Mouse (Mus musculus) heart, postnatal 0 days (tissue): Measurements from ENCODE around the gene Ptpn6. TPM values are rescaled to one million over a fixed set of nuclear protein-coding genes. Genes with fewer than 3 reads are reported as not detected.

Source experiments
- ATAC-seq: fragments of 200-750 bp; cut with Nextera tagmentation; 2 replicates; pipeline ENCODE4 v1.8.0; 2017; ENCODE audit warnings: low read depth, moderate number of reproducible peaks, moderate library complexity; ENCODE audit not compliant: insufficient read depth
- DNase-seq: peaks from one replicate; pipeline ENCODE4 v3.0.0-alpha.2; 2016; ENCODE audit warnings: low spot score
- H3K27ac ChIP-seq: fragments of 300-500 bp; sonication (generic); 2 replicates; pipeline ENCODE4 v1.5.1; 2014; ENCODE audit warnings: low read depth, mild to moderate bottlenecking
- H3K27me3 ChIP-seq: fragments of 300-500 bp; sonication (generic); 2 replicates; pipeline ENCODE4 v1.6.1; 2014; ENCODE audit warnings: low read length, mixed read lengths; ENCODE audit not compliant: control insufficient read depth, insufficient read depth
- H3K36me3 ChIP-seq: fragments of 300-500 bp; sonication (generic); replicated peaks from 2 replicates; pipeline ENCODE4 v1.6.1; 2014; ENCODE audit warnings: low read length, mixed read lengths; ENCODE audit not compliant: control insufficient read depth, insufficient read depth
- H3K4me1 ChIP-seq: fragments of 300-500 bp; sonication (generic); 2 replicates; pipeline ENCODE4 v1.6.1; 2014; ENCODE audit warnings: antibody characterized with exemption; ENCODE audit not compliant: control insufficient read depth, insufficient read depth
- H3K4me2 ChIP-seq: fragments of 300-500 bp; sonication (generic); 2 replicates; pipeline ENCODE4 v1.6.1; 2014; ENCODE audit warnings: low read depth, mild to moderate bottlenecking, low read length, moderate library complexity
- H3K4me3 ChIP-seq: fragments of 300-500 bp; sonication (generic); 2 replicates; pipeline ENCODE4 v1.5.1; 2014; ENCODE audit warnings: low read depth, low read length
- H3K9ac ChIP-seq: fragments of 300-500 bp; sonication (generic); replicated peaks from 2 replicates; pipeline ENCODE4 v1.6.1; 2014; ENCODE audit warnings: low read depth, low read length, mixed read lengths
- H3K9me3 ChIP-seq: fragments of 300-500 bp; sonication (generic); replicated peaks from 2 replicates; pipeline ENCODE4 v1.6.1; 2016; ENCODE audit warnings: low read length; ENCODE audit not compliant: control insufficient read depth
- CTCF ChIP-seq: IDR thresholded peaks from 2 replicates; pipeline ENCODE4 v1.5.1; 2016; ENCODE audit warnings: antibody characterized with exemption, control low read depth, low read depth
- EP300 ChIP-seq: IDR thresholded peaks from 2 replicates; pipeline ENCODE4 v1.6.1; 2016; ENCODE audit warnings: antibody characterized with exemption, low read depth
- WGBS: fragments of 180-500 bp; shearing (Covaris S2); extraction: QIAGEN DNeasy Blood & Tissue Kit; methylation state at CpG from one replicate; pipeline ENCODE4 v1.1.7; 2014; 5-methylcytosine and 5-hydroxymethylcytosine counted together
- polyA plus RNA-seq: library from polyadenylated mRNA; unstranded; fragments of >200 nt; fragmentation: Nextera tagmentation; extraction: Ambion mirVana; gene quantifications from 2 replicates; pipeline ENCODE4 v1.2.1, GENCODE M21; 2015
- total RNA-seq: library from RNA; depleted of rRNA; stranded (reverse); fragments of >200 nt; gene quantifications from 2 replicates; pipeline ENCODE4 v1.2.3, GENCODE M21; 2014; ENCODE audit warnings: low replicate concordance

The Ptpn6 gene
- total and polyA plus RNA-seq, 2 experiments from 2014 or later = 4.5 to 6.3 TPM

- 65% methylated on average over 8 of the region's 8 CpGs for WGBS
Measured at GRCm38 (mm10) chr6:124723541-124723940, 15.0 kb downstream of the Ptpn6 start.

GRCm38 (mm10) chr6:124722876-124723473 lies 15.5 kb downstream of the Ptpn6 start:
- Histone ChIP-seq H3K27ac (no peak overlapping the region), H3K27me3 (no peaks in the 10 kb centered on the region), H3K9me3 (no peaks in the 10 kb centered on the region), H3K9ac (no peak overlapping the region), H3K36me3 (no peaks in the 10 kb centered on the region), H3K4me1 (peaks cover 10% of the 10 kb centered on the region), H3K4me2 (no peak overlapping the region), H3K4me3 (no peak overlapping the region)
- WGBS = 49% methylated on average over 6 of the region's 6 CpGs
- DNase-seq (peak; percentile 54), ATAC-seq (peak; percentile 54; the same call in 1 of the 2 replicates)
- peak; percentile 12; the same call in 1 of the 2 replicates for TF ChIP-seq CTCF
- TF ChIP-seq EP300 = no peak

More at GRCm38 (mm10) chr6:124723541-124723940, 15.0 kb downstream of the Ptpn6 start:
- H3K27ac ChIP-seq = no peak overlapping the region
- ATAC-seq (no peak), DNase-seq (no peak)
- no peaks in the 10 kb centered on the region for H3K9me3 ChIP-seq
- H3K27me3 ChIP-seq = no peaks in the 10 kb centered on the region
- no peaks in the 10 kb centered on the region for H3K36me3 ChIP-seq
- H3K4me1 ChIP-seq = peaks cover 10% of the 10 kb centered on the region
- H3K4me2 ChIP-seq = no peak overlapping the region
- no peak overlapping the region for H3K4me3 ChIP-seq
- no peak overlapping the region for H3K9ac ChIP-seq
- no peak for TF ChIP-seq EP300
- TF ChIP-seq CTCF = no peak

GRCm38 (mm10) chr6:124720904-124721303 lies 17.6 kb downstream of the Ptpn6 start:
- H3K9me3 ChIP-seq = no peaks in the 10 kb centered on the region
- WGBS = 71% methylated on average over 11 of the region's 11 CpGs
- no peak overlapping the region for H3K4me2 ChIP-seq
- DNase-seq (no peak), ATAC-seq (no peak)
- H3K27me3 ChIP-seq = no peaks in the 10 kb centered on the region
- no peak overlapping the region for H3K9ac ChIP-seq
- H3K36me3 ChIP-seq = peaks cover 9% of the 10 kb centered on the region
- H3K4me1 ChIP-seq = peaks cover 10% of the 10 kb centered on the region
- H3K4me3 ChIP-seq = no peak overlapping the region
- TF ChIP-seq EP300 = no peak
- TF ChIP-seq CTCF = no peak
- no peak overlapping the region for H3K27ac ChIP-seq

DNA sequence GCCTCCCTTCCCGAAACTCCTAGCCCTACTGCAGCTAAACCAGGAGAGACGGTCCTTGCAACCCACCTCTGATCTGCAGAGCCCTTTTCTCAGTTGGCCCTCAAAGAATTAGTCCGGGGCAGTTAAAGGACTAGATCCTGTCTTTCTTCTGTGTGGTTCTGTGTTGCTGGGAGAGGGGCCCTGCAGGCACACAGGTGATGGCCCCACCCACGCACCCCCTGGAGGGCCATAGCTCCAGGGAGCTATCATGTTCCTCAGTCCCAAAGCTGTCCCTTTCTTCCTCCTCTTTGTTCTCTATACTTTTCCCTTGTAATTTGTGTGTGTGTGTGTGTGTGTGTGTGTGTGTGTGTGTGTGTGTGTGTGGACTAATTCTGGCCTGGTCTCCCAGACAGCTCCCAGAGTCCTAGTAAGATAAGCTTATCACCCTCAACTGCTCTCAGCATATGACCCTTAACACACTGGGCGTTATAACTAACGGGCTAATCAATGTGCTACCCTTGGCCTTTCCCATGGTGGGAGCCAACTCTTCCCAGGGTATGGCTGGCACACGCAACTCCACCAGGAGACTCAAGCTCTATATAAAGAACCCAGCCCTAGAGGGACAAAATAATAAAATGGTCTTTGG lies 19.0 kb downstream of the Ptpn6 start:
- Histone ChIP-seq H3K36me3 (peaks cover 23% of the 10 kb centered on the region), H3K27ac (peak overlapping the region; percentile 46), H3K4me3 (no peak overlapping the region), H3K27me3 (no peaks in the 10 kb centered on the region), H3K4me2 (no peak overlapping the region), H3K4me1 (peaks cover 10% of the 10 kb centered on the region), H3K9ac (0 out of 2 replicates have a peak overlapping the region, but pooled peaks have one; percentile 7), H3K9me3 (no peaks in the 10 kb centered on the region)
- DNase-seq (peak; percentile 34), ATAC-seq (peak; percentile 67)
- WGBS = 55% methylated on average over 7 of the region's 7 CpGs
- TF ChIP-seq EP300 = no peak
- no peak for TF ChIP-seq CTCF

- Histone ChIP-seq H3K9ac (0 out of 2 replicates have a peak overlapping the region, but pooled peaks have one; percentile 7), H3K4me3 (no peak overlapping the region), H3K4me2 (no peak overlapping the region), H3K36me3 (peaks cover 30% of the 10 kb centered on the region), H3K27ac (no peak overlapping the region; the same call in 1 of the 2 replicates), H3K27me3 (no peaks in the 10 kb centered on the region), H3K4me1 (peaks cover 12% of the 10 kb centered on the region), H3K9me3 (no peaks in the 10 kb centered on the region)
- TF ChIP-seq EP300 = no peak
- DNase-seq (no peak), ATAC-seq (no peak)
- 83% methylated on average over 13 of the region's 16 CpGs for WGBS
Measured at GRCm38 (mm10) chr6:124718703-124719102, 19.8 kb downstream of the Ptpn6 start.
